Mouse (Mus musculus) kidney, adult 2 months (tissue): ENCODE measurements around the gene Ndufs2.

Experiments used
- CTCF ChIP-seq: fragments of 200-500 bp; conservative IDR thresholded peaks from 2 replicates; pipeline ENCODE4 v1.5.1; 2011; ENCODE audit warnings: low read depth, mild to moderate bottlenecking, control low read depth, low read length, moderate library complexity, mixed read lengths; ENCODE audit not compliant: insufficient read depth, insufficient read length
- POLR2A ChIP-seq: fragments of 200-500 bp; IDR thresholded peaks from one replicate; pipeline ENCODE4 v1.6.1; 2011; ENCODE audit warnings: low read depth, low read length, control low read depth

- TF ChIP-seq POLR2A: no peak
- TF ChIP-seq CTCF: peak; percentile 34
These were observed 12.7 kb upstream of the Ndufs2 start for GRCm38 (mm10) chr1:171263666-171264461.
